Mouse (Mus musculus): ENCODE results near the gene Lpin3. TPM values are rescaled to one million over a fixed set of nuclear protein-coding genes. Genes with fewer than 3 reads are reported as not detected.

Gene Lpin3
- polyA plus RNA-seq, 1 experiment from 2014 or later, result 16.5 TPM

GRCm38 (mm10) chr2:160917313-160917712 lies 36.8 kb downstream of the Lpin3 start:
- H3K36me3 ChIP-seq (ENCODE audit: control insufficient read depth, insufficient read depth), result no peaks in the 10 kb centered on the region
- no peak overlapping the region for H3K4me2 ChIP-seq (replicated peaks; ENCODE audit: low read depth)
- no peak overlapping the region for H3K9ac ChIP-seq (ENCODE audit: low read depth, low read length)
- no peak for TF ChIP-seq CTCF (IDR thresholded peaks at IDR 0.05; ENCODE audit: low read depth)
- WGBS, result 94% methylated on average over 3 of the region's 3 CpGs
- no peak overlapping the region for H3K4me3 ChIP-seq (ENCODE audit: low read depth, low read length)
- peaks cover 1% of the 10 kb centered on the region for H3K27me3 ChIP-seq (replicated peaks; ENCODE audit: control insufficient read depth, insufficient read depth, low read length)
- no peak for ATAC-seq
- H3K9me3 ChIP-seq (ENCODE audit: control insufficient read depth), result no peaks in the 10 kb centered on the region
- H3K27ac ChIP-seq (ENCODE audit: low read depth, low read length), result no peak overlapping the region
- H3K4me1 ChIP-seq (replicated peaks; ENCODE audit: control insufficient read depth, insufficient read depth, low read length), result no peaks in the 10 kb centered on the region

DNA sequence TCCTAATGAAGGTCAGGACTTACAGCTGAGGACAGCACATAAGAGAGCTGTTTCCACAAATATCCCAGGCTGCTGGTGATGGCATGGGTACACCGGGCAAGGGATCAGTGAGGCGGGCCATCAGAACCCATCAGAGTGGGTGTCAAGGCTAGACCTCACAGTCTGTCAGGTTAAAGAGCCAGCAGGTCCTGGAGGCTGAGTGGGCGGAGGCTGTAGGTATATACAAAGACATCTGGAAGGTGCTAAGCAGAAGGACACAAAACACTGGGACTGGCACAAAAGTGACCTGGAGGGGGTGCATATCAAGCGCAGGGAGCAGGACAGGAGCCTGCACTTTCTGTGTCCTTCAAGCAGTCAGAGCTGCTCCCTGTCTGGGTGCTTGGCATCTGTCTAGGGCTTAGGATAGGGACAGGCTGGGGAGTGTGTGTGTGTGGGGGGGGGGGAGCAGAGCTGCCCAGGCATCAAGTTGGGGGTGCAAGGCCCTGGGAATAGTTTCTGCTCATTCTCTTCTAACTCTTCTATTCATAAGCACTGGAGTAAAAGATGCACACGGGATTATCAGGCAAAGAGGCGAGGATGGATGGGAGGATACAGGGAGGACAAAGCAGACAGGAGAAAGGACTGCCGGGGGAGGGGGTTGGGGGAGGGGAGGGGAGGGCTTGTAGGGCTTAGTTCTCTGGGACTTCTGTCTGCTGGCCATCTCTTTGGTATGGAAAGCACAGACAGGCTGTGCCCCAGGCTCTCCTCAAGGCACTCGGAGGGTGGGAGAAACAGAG lies 37.9 kb downstream of the Lpin3 start:
- Histone ChIP-seq H3K4me1 (replicated peaks; ENCODE audit: control insufficient read depth, insufficient read depth, low read length) (no peaks in the 10 kb centered on the region), H3K4me3 (ENCODE audit: low read depth, low read length) (no peak overlapping the region), H3K9me3 (ENCODE audit: control insufficient read depth) (no peaks in the 10 kb centered on the region), H3K9ac (ENCODE audit: low read depth, low read length) (no peak overlapping the region), H3K4me2 (replicated peaks; ENCODE audit: low read depth) (no peak overlapping the region), H3K36me3 (ENCODE audit: control insufficient read depth, insufficient read depth) (no peaks in the 10 kb centered on the region), H3K27me3 (replicated peaks; ENCODE audit: control insufficient read depth, insufficient read depth, low read length) (no peaks in the 10 kb centered on the region), H3K27ac (ENCODE audit: low read depth, low read length) (no peak overlapping the region)
- 65% methylated on average over 8 of the region's 8 CpGs for WGBS
- no peak for TF ChIP-seq CTCF (IDR thresholded peaks at IDR 0.05; ENCODE audit: low read depth)
- ATAC-seq, result no peak

GRCm38 (mm10) chr2:160918930-160919215 lies 38.4 kb downstream of the Lpin3 start:
- Histone ChIP-seq H3K4me1 (replicated peaks; ENCODE audit: control insufficient read depth, insufficient read depth, low read length) (no peaks in the 10 kb centered on the region), H3K4me2 (replicated peaks; ENCODE audit: low read depth) (no peak overlapping the region), H3K9me3 (ENCODE audit: control insufficient read depth) (no peaks in the 10 kb centered on the region), H3K36me3 (ENCODE audit: control insufficient read depth, insufficient read depth) (no peaks in the 10 kb centered on the region), H3K4me3 (ENCODE audit: low read depth, low read length) (no peak overlapping the region), H3K27ac (ENCODE audit: low read depth, low read length) (no peak overlapping the region), H3K27me3 (replicated peaks; ENCODE audit: control insufficient read depth, insufficient read depth, low read length) (no peaks in the 10 kb centered on the region), H3K9ac (ENCODE audit: low read depth, low read length) (no peak overlapping the region)
- 65% methylated on average over 2 of the region's 2 CpGs for WGBS
- ATAC-seq, result no peak
- no peak for TF ChIP-seq CTCF (IDR thresholded peaks at IDR 0.05; ENCODE audit: low read depth)

DNA sequence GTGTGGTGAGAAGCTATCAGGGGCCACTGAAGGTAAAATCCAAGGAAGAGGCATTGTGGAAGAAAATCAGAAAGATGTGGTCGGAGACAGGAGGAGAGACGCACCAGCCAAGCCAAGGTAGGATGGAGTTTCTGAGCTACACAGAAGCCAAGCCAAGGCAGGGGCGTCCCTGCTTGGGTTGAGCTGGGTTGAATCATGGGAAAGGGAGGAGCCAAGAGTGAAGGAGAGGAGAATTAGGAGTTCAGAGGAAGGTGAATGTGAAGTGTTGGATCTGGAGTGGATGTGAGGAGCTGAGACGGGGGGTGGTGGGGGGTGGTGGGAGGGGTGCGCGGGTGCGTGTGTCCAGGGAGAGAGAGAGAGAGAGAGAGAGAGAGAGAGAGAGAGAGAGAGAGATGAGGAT lies 40.8 kb downstream of the Lpin3 start:
- WGBS, result 54% methylated on average over 7 of the region's 7 CpGs
- ATAC-seq, result no peak
- Histone ChIP-seq H3K4me3 (ENCODE audit: low read depth, low read length) (no peak overlapping the region), H3K36me3 (ENCODE audit: control insufficient read depth, insufficient read depth) (no peaks in the 10 kb centered on the region), H3K4me1 (replicated peaks; ENCODE audit: control insufficient read depth, insufficient read depth, low read length) (no peaks in the 10 kb centered on the region), H3K27ac (ENCODE audit: low read depth, low read length) (no peak overlapping the region), H3K9ac (ENCODE audit: low read depth, low read length) (no peak overlapping the region), H3K27me3 (replicated peaks; ENCODE audit: control insufficient read depth, insufficient read depth, low read length) (no peaks in the 10 kb centered on the region), H3K9me3 (ENCODE audit: control insufficient read depth) (no peaks in the 10 kb centered on the region), H3K4me2 (replicated peaks; ENCODE audit: low read depth) (no peak overlapping the region)
- TF ChIP-seq CTCF (IDR thresholded peaks at IDR 0.05; ENCODE audit: low read depth), result no peak

DNA sequence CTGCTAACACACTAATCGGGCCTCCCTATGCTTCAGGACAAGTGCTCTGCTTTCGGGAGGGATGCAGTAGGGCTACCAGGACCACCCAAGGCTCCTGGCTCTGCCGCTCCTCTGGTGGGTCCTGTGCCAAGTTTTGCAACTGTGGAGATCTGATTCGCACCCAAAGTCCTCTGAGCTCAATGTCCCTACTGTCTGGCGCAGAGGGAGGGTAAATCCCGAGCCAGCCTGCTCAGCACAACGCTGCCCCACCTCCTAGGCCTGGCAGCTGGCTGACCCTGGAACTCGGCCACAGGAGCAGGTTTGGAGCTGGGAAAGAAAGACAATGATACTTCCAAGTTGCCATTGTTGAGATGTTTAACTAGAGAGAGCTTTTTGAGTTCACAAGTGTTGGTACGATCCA lies 44.7 kb downstream of the Lpin3 start:
- TF ChIP-seq CTCF (IDR thresholded peaks at IDR 0.05; ENCODE audit: low read depth), result no peak
- H3K4me2 ChIP-seq (replicated peaks; ENCODE audit: low read depth), result no peak overlapping the region
- H3K9me3 ChIP-seq (ENCODE audit: control insufficient read depth), result no peaks in the 10 kb centered on the region
- H3K4me3 ChIP-seq (ENCODE audit: low read depth, low read length), result no peak overlapping the region
- no peaks in the 10 kb centered on the region for H3K4me1 ChIP-seq (replicated peaks; ENCODE audit: control insufficient read depth, insufficient read depth, low read length)
- H3K27ac ChIP-seq (ENCODE audit: low read depth, low read length), result no peak overlapping the region
- no peak overlapping the region for H3K9ac ChIP-seq (ENCODE audit: low read depth, low read length)
- no peaks in the 10 kb centered on the region for H3K36me3 ChIP-seq (ENCODE audit: control insufficient read depth, insufficient read depth)
- 66% methylated on average over 9 of the region's 9 CpGs for WGBS
- H3K27me3 ChIP-seq (replicated peaks; ENCODE audit: control insufficient read depth, insufficient read depth, low read length), result no peaks in the 10 kb centered on the region
- no peak for ATAC-seq

DNA sequence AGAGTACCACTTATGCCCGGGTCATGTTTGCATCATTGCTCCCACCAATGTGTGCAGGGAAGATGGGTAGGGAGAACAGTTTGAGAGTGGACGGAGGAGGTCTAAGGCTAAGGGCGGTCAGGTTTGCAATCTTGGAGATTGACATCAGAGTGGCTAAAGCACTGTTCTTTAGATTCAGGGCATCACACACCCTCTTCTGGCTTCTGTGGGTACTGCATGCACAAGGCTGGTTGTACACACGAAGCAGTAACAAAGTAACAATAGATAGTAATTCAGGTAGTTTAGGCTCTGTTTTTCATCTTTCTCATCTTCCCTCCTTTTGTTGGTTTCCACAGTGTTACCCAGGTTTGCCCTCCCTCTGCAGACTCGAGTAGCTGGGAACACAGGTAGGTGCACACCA lies 50.9 kb downstream of the Lpin3 start:
- 94% methylated on average over 5 of the region's 5 CpGs for WGBS
- H3K4me1 ChIP-seq (replicated peaks; ENCODE audit: control insufficient read depth, insufficient read depth, low read length), result no peaks in the 10 kb centered on the region
- H3K4me2 ChIP-seq (replicated peaks; ENCODE audit: low read depth), result no peak overlapping the region
- H3K9me3 ChIP-seq (ENCODE audit: control insufficient read depth), result no peaks in the 10 kb centered on the region
- H3K4me3 ChIP-seq (ENCODE audit: low read depth, low read length), result no peak overlapping the region
- H3K9ac ChIP-seq (ENCODE audit: low read depth, low read length), result no peak overlapping the region
- ATAC-seq, result no peak
- no peaks in the 10 kb centered on the region for H3K27me3 ChIP-seq (replicated peaks; ENCODE audit: control insufficient read depth, insufficient read depth, low read length)
- TF ChIP-seq CTCF (IDR thresholded peaks at IDR 0.05; ENCODE audit: low read depth), result no peak
- no peak overlapping the region for H3K27ac ChIP-seq (ENCODE audit: low read depth, low read length)
- no peaks in the 10 kb centered on the region for H3K36me3 ChIP-seq (ENCODE audit: control insufficient read depth, insufficient read depth)

DNA sequence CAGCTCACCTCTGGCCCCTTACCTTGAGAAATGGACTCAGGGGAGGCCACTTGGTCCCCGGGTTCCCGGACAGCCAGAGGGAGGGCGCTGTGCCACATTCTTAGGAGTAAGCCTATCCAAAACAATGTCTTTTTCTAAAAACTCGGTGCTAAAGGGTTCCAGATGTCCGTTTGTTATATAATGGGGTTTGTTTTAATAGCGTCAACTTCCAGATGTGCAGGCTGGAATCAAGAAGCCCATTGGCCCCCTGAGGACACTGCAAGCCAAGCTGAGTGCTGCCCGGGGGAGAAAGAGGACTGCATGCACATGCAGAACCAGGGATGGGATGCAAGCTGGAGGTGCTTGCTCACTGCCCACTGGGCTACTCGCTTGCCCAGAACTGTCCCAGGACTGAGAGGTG lies 51.9 kb downstream of the Lpin3 start:
- H3K4me1 ChIP-seq (replicated peaks; ENCODE audit: control insufficient read depth, insufficient read depth, low read length), result no peaks in the 10 kb centered on the region
- TF ChIP-seq CTCF (IDR thresholded peaks at IDR 0.05; ENCODE audit: low read depth), result no peak
- ATAC-seq, result no peak
- no peaks in the 10 kb centered on the region for H3K36me3 ChIP-seq (ENCODE audit: control insufficient read depth, insufficient read depth)
- H3K9me3 ChIP-seq (ENCODE audit: control insufficient read depth), result no peaks in the 10 kb centered on the region
- no peak overlapping the region for H3K9ac ChIP-seq (ENCODE audit: low read depth, low read length)
- no peaks in the 10 kb centered on the region for H3K27me3 ChIP-seq (replicated peaks; ENCODE audit: control insufficient read depth, insufficient read depth, low read length)
- H3K4me3 ChIP-seq (ENCODE audit: low read depth, low read length), result no peak overlapping the region
- H3K27ac ChIP-seq (ENCODE audit: low read depth, low read length), result no peak overlapping the region
- 58% methylated on average over 8 of the region's 8 CpGs for WGBS
- H3K4me2 ChIP-seq (replicated peaks; ENCODE audit: low read depth), result no peak overlapping the region
